Mouse (Mus musculus) midbrain, embryonic 14.5 days (tissue): ENCODE results near the gene Sh3bgr. TPM values are rescaled to one million over a fixed set of nuclear protein-coding genes. Genes with fewer than 3 reads are reported as not detected.

ENCODE experiments used
- ATAC-seq: fragments of 200-750 bp; cut with Nextera tagmentation; 2 replicates; pipeline ENCODE4 v1.8.0; 2017; ENCODE audit warnings: moderate number of reproducible peaks, moderate library complexity; ENCODE audit not compliant: low FRiP score, low TSS enrichment
- DNase-seq: peaks from one replicate; pipeline ENCODE4 v3.0.0-alpha.2; 2015
- H3K27ac ChIP-seq: fragments of 300-500 bp; sonication (generic); replicated peaks from 2 replicates; pipeline ENCODE4 v1.5.1; 2014; ENCODE audit warnings: mild to moderate bottlenecking, low read depth, low read length, moderate library complexity
- H3K27me3 ChIP-seq: fragments of 300-500 bp; sonication (generic); 2 replicates; pipeline ENCODE4 v1.6.1; 2014; ENCODE audit warnings: low read length, control low read depth, mixed read lengths; ENCODE audit not compliant: control insufficient read depth, insufficient read depth
- H3K36me3 ChIP-seq: fragments of 300-500 bp; sonication (generic); 2 replicates; pipeline ENCODE4 v1.6.1; 2014; ENCODE audit warnings: low read length, control low read depth; ENCODE audit not compliant: control insufficient read depth, insufficient read depth
- H3K4me1 ChIP-seq: fragments of 300-500 bp; sonication (generic); 2 replicates; pipeline ENCODE4 v1.6.1; 2014; ENCODE audit warnings: mild to moderate bottlenecking, antibody characterized with exemption, low read length, control low read depth; ENCODE audit not compliant: control insufficient read depth, insufficient read depth
- H3K4me2 ChIP-seq: fragments of 300-500 bp; sonication (generic); 2 replicates; pipeline ENCODE4 v1.6.1; 2014; ENCODE audit warnings: mild to moderate bottlenecking, low read length, moderate library complexity
- H3K4me3 ChIP-seq: fragments of 300-500 bp; sonication (generic); replicated peaks from 2 replicates; pipeline ENCODE4 v1.5.1; 2014; ENCODE audit warnings: low read depth, low read length
- H3K9ac ChIP-seq: fragments of 300-500 bp; sonication (generic); replicated peaks from 2 replicates; pipeline ENCODE4 v1.6.1; 2014; ENCODE audit warnings: mild to moderate bottlenecking, low read length, moderate library complexity
- H3K9me3 ChIP-seq: fragments of 300-500 bp; sonication (generic); 2 replicates; pipeline ENCODE4 v1.6.1; 2016; ENCODE audit warnings: low read length, control low read depth, mixed read lengths; ENCODE audit not compliant: control insufficient read depth
- whole genome bisulfite sequencing: fragments of 180-500 bp; shearing (Covaris S2); extraction: QIAGEN DNeasy Blood & Tissue Kit; methylation state at CpG from one replicate; pipeline ENCODE4 v1.1.7; 2014; 5-methylcytosine and 5-hydroxymethylcytosine counted together
- polyA plus RNA-seq: library from polyadenylated mRNA; unstranded; fragments of >200 nt; fragmentation: Nextera tagmentation; extraction: Ambion mirVana; gene quantifications from 2 replicates; pipeline ENCODE4 v1.2.1, GENCODE M21; 2014

Sh3bgr gene
- polyA plus RNA-seq, 1 experiment from 2014 or later: 1.6 TPM

GRCm38 (mm10) chr16:96222452-96222851 is 22.2 kb downstream of the Sh3bgr start:
- Histone ChIP-seq H3K36me3 (no peaks in the 10 kb centered on the region), H3K9ac (no peak overlapping the region), H3K4me2 (no peak overlapping the region), H3K4me1 (no peaks in the 10 kb centered on the region), H3K27ac (no peak overlapping the region), H3K9me3 (no peaks in the 10 kb centered on the region), H3K27me3 (no peaks in the 10 kb centered on the region), H3K4me3 (no peak overlapping the region)
- DNase-seq: no peak
- WGBS: 91% methylated on average over 1 of the region's 1 CpGs
- no peak for ATAC-seq

- Histone ChIP-seq H3K4me2 (no peak overlapping the region), H3K9ac (no peak overlapping the region), H3K4me1 (no peaks in the 10 kb centered on the region), H3K9me3 (no peaks in the 10 kb centered on the region), H3K36me3 (no peaks in the 10 kb centered on the region), H3K4me3 (no peak overlapping the region), H3K27me3 (no peaks in the 10 kb centered on the region), H3K27ac (no peak overlapping the region)
- ATAC-seq (no peak), DNase-seq (no peak)
- WGBS: 83% methylated on average over 13 of the region's 13 CpGs
Measured at GRCm38 (mm10) chr16:96228438-96228837, 28.2 kb downstream of the Sh3bgr start.

- H3K4me3 ChIP-seq: no peak overlapping the region
- H3K27me3 ChIP-seq: no peaks in the 10 kb centered on the region
- H3K9ac ChIP-seq: no peak overlapping the region
- no peaks in the 10 kb centered on the region for H3K4me1 ChIP-seq
- ATAC-seq (no peak), DNase-seq (no peak)
- H3K4me2 ChIP-seq: no peak overlapping the region
- 45% methylated on average over 8 of the region's 8 CpGs for WGBS
- no peaks in the 10 kb centered on the region for H3K9me3 ChIP-seq
- H3K27ac ChIP-seq: no peak overlapping the region
- no peaks in the 10 kb centered on the region for H3K36me3 ChIP-seq
Measured at GRCm38 (mm10) chr16:96229044-96229555, 28.9 kb downstream of the Sh3bgr start.

GRCm38 (mm10) chr16:96230411-96230810 is 30.2 kb downstream of the Sh3bgr start:
- H3K4me2 ChIP-seq: no peak overlapping the region
- H3K9ac ChIP-seq: no peak overlapping the region
- H3K9me3 ChIP-seq: no peaks in the 10 kb centered on the region
- H3K4me1 ChIP-seq: peaks cover 2% of the 10 kb centered on the region; the same call in 1 of the 2 replicates
- DNase-seq: peak; percentile 90
- no peaks in the 10 kb centered on the region for H3K36me3 ChIP-seq
- H3K4me3 ChIP-seq: no peak overlapping the region
- ATAC-seq: peak; percentile 66; the same call in 1 of the 2 replicates
- no peak overlapping the region for H3K27ac ChIP-seq
- 32% methylated on average over 11 of the region's 11 CpGs for WGBS
- H3K27me3 ChIP-seq: no peaks in the 10 kb centered on the region

- WGBS: 93% methylated on average over 4 of the region's 4 CpGs
- DNase-seq: no peak
Measured at GRCm38 (mm10) chr16:96231251-96231650, 31.0 kb downstream of the Sh3bgr start.

GRCm38 (mm10) chr16:96231974-96232373 is 31.7 kb downstream of the Sh3bgr start:
- no peak overlapping the region for H3K4me2 ChIP-seq
- WGBS: 91% methylated on average over 8 of the region's 8 CpGs
- no peak overlapping the region for H3K9ac ChIP-seq
- H3K9me3 ChIP-seq: no peaks in the 10 kb centered on the region
- H3K27ac ChIP-seq: no peak overlapping the region
- H3K4me1 ChIP-seq: peaks cover 7% of the 10 kb centered on the region; the same call in 1 of the 2 replicates
- H3K27me3 ChIP-seq: no peaks in the 10 kb centered on the region
- DNase-seq (no peak), ATAC-seq (no peak)
- no peak overlapping the region for H3K4me3 ChIP-seq
- no peaks in the 10 kb centered on the region for H3K36me3 ChIP-seq

More at GRCm38 (mm10) chr16:96231251-96231650, 31.0 kb downstream of the Sh3bgr start:
- Histone ChIP-seq H3K36me3 (no peaks in the 10 kb centered on the region), H3K9me3 (no peaks in the 10 kb centered on the region), H3K9ac (no peak overlapping the region), H3K27ac (no peak overlapping the region), H3K4me1 (peaks cover 7% of the 10 kb centered on the region; the same call in 1 of the 2 replicates), H3K4me2 (no peak overlapping the region), H3K27me3 (no peaks in the 10 kb centered on the region), H3K4me3 (no peak overlapping the region)
- no peak for ATAC-seq

GRCm38 (mm10) chr16:96233996-96234395 is 33.7 kb downstream of the Sh3bgr start:
- WGBS: 88% methylated on average over 8 of the region's 8 CpGs
- ATAC-seq (no peak), DNase-seq (no peak)
- no peak overlapping the region for H3K27ac ChIP-seq
- no peaks in the 10 kb centered on the region for H3K27me3 ChIP-seq
- H3K4me3 ChIP-seq: no peak overlapping the region
- no peak overlapping the region for H3K9ac ChIP-seq
- no peaks in the 10 kb centered on the region for H3K9me3 ChIP-seq
- H3K4me2 ChIP-seq: no peak overlapping the region
- H3K36me3 ChIP-seq: no peaks in the 10 kb centered on the region
- peaks cover 7% of the 10 kb centered on the region; the same call in 1 of the 2 replicates for H3K4me1 ChIP-seq

- H3K9ac ChIP-seq: no peak within 1 kb of the TSS
- H3K4me3 ChIP-seq: no peak within 1 kb of the TSS
- no peaks in the 10 kb centered on the region for H3K9me3 ChIP-seq
- 51% methylated on average over 17 of the region's 17 CpGs for WGBS
- H3K27ac ChIP-seq: peak within 1 kb of the TSS; percentile 60
- H3K4me2 ChIP-seq: peak within 1 kb of the TSS; percentile 22
- DNase-seq: peak; percentile 73
- no peak for ATAC-seq
- H3K27me3 ChIP-seq: no peaks in the 10 kb centered on the region
- no peaks in the 10 kb centered on the region for H3K36me3 ChIP-seq
- peaks cover 7% of the 10 kb centered on the region; the same call in 1 of the 2 replicates for H3K4me1 ChIP-seq
Measured at GRCm38 (mm10) chr16:96235366-96235970, 35.2 kb downstream of the Sh3bgr start, which contains the start of gene B3galt5. Gene B3galt5 (plus strand): TSS chr16:96235801.

- no peaks in the 10 kb centered on the region for H3K9me3 ChIP-seq
- no peak overlapping the region for H3K4me3 ChIP-seq
- H3K36me3 ChIP-seq: no peaks in the 10 kb centered on the region
- no peak overlapping the region for H3K27ac ChIP-seq
- no peaks in the 10 kb centered on the region for H3K27me3 ChIP-seq
- no peaks in the 10 kb centered on the region for H3K4me1 ChIP-seq
- no peak overlapping the region for H3K9ac ChIP-seq
- H3K4me2 ChIP-seq: no peak overlapping the region
- WGBS: 82% methylated on average over 6 of the region's 6 CpGs
- DNase-seq (no peak), ATAC-seq (no peak)
Measured at GRCm38 (mm10) chr16:96244496-96244895, 44.2 kb downstream of the Sh3bgr start.
